Mouse (Mus musculus) forebrain, embryonic 12.5 days (tissue): ENCODE results near the gene Srrm3. TPM values are rescaled to one million over a fixed set of nuclear protein-coding genes. Genes with fewer than 3 reads are reported as not detected.

Source experiments
- microRNA-seq: library from miRNA; unstranded; fragments of <30 nt; microRNA quantifications from one replicate; pipeline ENCODE4, GENCODE M21; 2017
- polyA plus RNA-seq: library from polyadenylated mRNA; unstranded; fragments of >200 nt; fragmentation: Nextera tagmentation; extraction: Ambion mirVana; gene quantifications from 2 replicates; pipeline ENCODE4 v1.2.1, GENCODE M21; 2016

The Srrm3 gene
- polyA plus RNA-seq, 1 experiment from 2014 or later, result 37.6 TPM

Small RNAs within 50 kb of the gene (microRNA-seq; reads per million reads assigned to microRNA genes)
- gene Gm23268, result not detected

Other genes with a start within 250 kb of the Srrm3 start
- not detected in 2 replicates for gene Ccl26, start 243.3 kb upstream of the Srrm3 start, polyA plus RNA-seq
- 0.74 and 2.1 TPM in 2 replicates for gene Ccl24, start 233.8 kb upstream of the Srrm3 start, polyA plus RNA-seq
- 59.3 and 61.4 TPM in 2 replicates for gene Rhbdd2, start 174.3 kb upstream of the Srrm3 start, polyA plus RNA-seq
- 127 and 135 TPM in 2 replicates for gene Por, start 136.9 kb upstream of the Srrm3 start, polyA plus RNA-seq
- 47.1 and 54.2 TPM in 2 replicates for gene Tmem120a, start 62.4 kb upstream of the Srrm3 start, polyA plus RNA-seq
- 0.29 TPM in 1 of 2 replicates, not detected in the other for gene Styxl1, start 28.5 kb upstream of the Srrm3 start, polyA plus RNA-seq
- 520 and 524 TPM in 2 replicates for gene Mdh2, start 28.4 kb upstream of the Srrm3 start, polyA plus RNA-seq
- gene Hspb1, start 81.0 kb downstream of the Srrm3 start, polyA plus RNA-seq, result 7.8 and 10.7 TPM in 2 replicates
- gene Ywhag, start 127.7 kb downstream of the Srrm3 start, polyA plus RNA-seq, result 410 and 460 TPM in 2 replicates
- 1.1 and 1.7 TPM in 2 replicates for gene Ssc4d, start 167.6 kb downstream of the Srrm3 start, polyA plus RNA-seq
- gene Zp3, start 173.2 kb downstream of the Srrm3 start, polyA plus RNA-seq, result 0.28 TPM in 1 of 2 replicates, not detected in the other
- gene Dtx2, start 187.9 kb downstream of the Srrm3 start, polyA plus RNA-seq, result 29.7 and 32.9 TPM in 2 replicates
- gene Upk3b, start 231.6 kb downstream of the Srrm3 start, polyA plus RNA-seq, result not detected in 2 replicates
- gene Upk3bl, start 247.6 kb downstream of the Srrm3 start, polyA plus RNA-seq, result 0.32 and 0.92 TPM in 2 replicates